Mouse (Mus musculus) liver, embryonic 13.5 days (tissue): Measurements from ENCODE around the gene Cryzl1. TPM values are rescaled to one million over a fixed set of nuclear protein-coding genes. Genes with fewer than 3 reads are reported as not detected.
A peak's percentile ranks its signal among the peaks of the same experiment; 100 is the strongest.
"Not testable (repeated sequence)": the region's sequence is repeated elsewhere in the genome, so short reads cannot be mapped to it uniquely, and the experiment has no call there.

Experiments used
- ATAC-seq: fragments of 200-750 bp; cut with Nextera tagmentation; 2 replicates; pipeline ENCODE4 v1.8.0; 2017; ENCODE audit warnings: low read depth, mild to moderate bottlenecking, moderate number of reproducible peaks, moderate library complexity
- DNase-seq: peaks from one replicate; pipeline ENCODE4 v3.0.0; 2022
- H3K27ac ChIP-seq: fragments of 300-500 bp; sonication (generic); 2 replicates; pipeline ENCODE4 v1.5.1; 2015; ENCODE audit warnings: moderate library complexity, mild to moderate bottlenecking, inconsistent platforms
- H3K27me3 ChIP-seq: fragments of 300-500 bp; sonication (generic); 2 replicates; pipeline ENCODE4 v1.6.1; 2015; ENCODE audit warnings: mild to moderate bottlenecking, inconsistent platforms
- H3K36me3 ChIP-seq: fragments of 300-500 bp; sonication (generic); 2 replicates; pipeline ENCODE4 v1.6.1; 2015; ENCODE audit warnings: mild to moderate bottlenecking, inconsistent platforms
- H3K4me1 ChIP-seq: fragments of 300-500 bp; sonication (generic); replicated peaks from 2 replicates; pipeline ENCODE4 v1.6.1; 2015; ENCODE audit warnings: inconsistent platforms
- H3K4me2 ChIP-seq: fragments of 300-500 bp; sonication (generic); 2 replicates; pipeline ENCODE4 v1.6.1; 2015; ENCODE audit warnings: inconsistent platforms, mild to moderate bottlenecking, moderate library complexity
- H3K4me3 ChIP-seq: fragments of 300-500 bp; sonication (generic); replicated peaks from 2 replicates; pipeline ENCODE4 v1.5.1; 2015; ENCODE audit warnings: mild to moderate bottlenecking, inconsistent platforms
- H3K9ac ChIP-seq: fragments of 300-500 bp; sonication (generic); 2 replicates; pipeline ENCODE4 v1.6.1; 2015; ENCODE audit warnings: mild to moderate bottlenecking, inconsistent platforms
- H3K9me3 ChIP-seq: fragments of 300-500 bp; sonication (generic); replicated peaks from 2 replicates; pipeline ENCODE4 v1.6.1; 2016; ENCODE audit warnings: inconsistent platforms
- WGBS: fragments of 180-500 bp; shearing (Covaris S2); methylation state at CpG from one replicate; pipeline ENCODE4 v1.1.7; 2015; ENCODE audit not compliant: insufficient replicate concordance; 5-methylcytosine and 5-hydroxymethylcytosine counted together
- polyA plus RNA-seq: library from polyadenylated mRNA; unstranded; fragments of >200 nt; fragmentation: Nextera tagmentation; extraction: Ambion mirVana; gene quantifications from 2 replicates; pipeline ENCODE4 v1.2.1, GENCODE M21; 2015

Gene Cryzl1
- polyA plus RNA-seq, 1 experiment from 2014 or later, result 40.0 TPM

GRCm38 (mm10) chr16:91652191-91652590 lies 76.6 kb downstream of the Cryzl1 start:
- DNase-seq (no peak), ATAC-seq (no peak)
- Histone ChIP-seq H3K9ac (no peak overlapping the region), H3K4me2 (no peak overlapping the region), H3K27ac (no peak overlapping the region), H3K4me3 (no peak overlapping the region), H3K27me3 (no peaks in the 10 kb centered on the region), H3K36me3 (peaks cover 59% of the 10 kb centered on the region), H3K9me3 (no peaks in the 10 kb centered on the region), H3K4me1 (peaks cover 28% of the 10 kb centered on the region)
- 92% methylated on average over 3 of the region's 3 CpGs for WGBS

GRCm38 (mm10) chr16:91649781-91650180 lies 79.0 kb downstream of the Cryzl1 start:
- peak overlapping the region; percentile 26; the same call in 1 of the 2 replicates for H3K4me3 ChIP-seq
- H3K27ac ChIP-seq, result no peak overlapping the region
- ATAC-seq (no peak), DNase-seq (no peak)
- H3K36me3 ChIP-seq, result peaks cover 35% of the 10 kb centered on the region
- H3K4me1 ChIP-seq, result peaks cover 36% of the 10 kb centered on the region
- no peaks in the 10 kb centered on the region for H3K9me3 ChIP-seq
- H3K9ac ChIP-seq, result peak overlapping the region; percentile 58
- H3K27me3 ChIP-seq, result no peaks in the 10 kb centered on the region
- H3K4me2 ChIP-seq, result peak overlapping the region; percentile 41

- DNase-seq (no peak), ATAC-seq (no peak)
- WGBS, result 33% methylated on average over 3 of the region's 3 CpGs
Observed at GRCm38 (mm10) chr16:91649246-91649645, 79.5 kb downstream of the Cryzl1 start.

GRCm38 (mm10) chr16:91648220-91648550 lies 80.6 kb downstream of the Cryzl1 start:
- peak overlapping the region; percentile 95 for H3K27ac ChIP-seq
- under 1% methylated on average over 25 of the region's 25 CpGs for whole genome bisulfite sequencing

More at GRCm38 (mm10) chr16:91649246-91649645, 79.5 kb downstream of the Cryzl1 start:
- H3K36me3 ChIP-seq, result peaks cover 30% of the 10 kb centered on the region
- H3K4me3 ChIP-seq, result peak overlapping the region; percentile 87
- no peaks in the 10 kb centered on the region for H3K9me3 ChIP-seq
- peak overlapping the region; percentile 85 for H3K4me2 ChIP-seq
- peak overlapping the region; percentile 76 for H3K9ac ChIP-seq
- peaks cover 41% of the 10 kb centered on the region for H3K4me1 ChIP-seq
- H3K27ac ChIP-seq, result no peak overlapping the region
- H3K27me3 ChIP-seq, result no peaks in the 10 kb centered on the region

GRCm38 (mm10) chr16:91647461-91648219 lies 81.1 kb downstream of the Cryzl1 start, which contains the start of gene Son:
Gene Son (plus strand): TSS chr16:91647506.
- Histone ChIP-seq H3K4me3 (peak within 1 kb of the TSS; percentile 87), H3K9ac (peak within 1 kb of the TSS; percentile 91), H3K4me1 (peaks cover 49% of the 10 kb centered on the region), H3K27ac (peak within 1 kb of the TSS; percentile 99), H3K9me3 (no peaks in the 10 kb centered on the region), H3K27me3 (no peaks in the 10 kb centered on the region), H3K36me3 (peaks cover 31% of the 10 kb centered on the region), H3K4me2 (peak within 1 kb of the TSS; percentile 98)
- DNase-seq (peak; percentile 95), ATAC-seq (peak; percentile 88)
- WGBS, result under 1% methylated on average over 69 of the region's 70 CpGs

More at GRCm38 (mm10) chr16:91648220-91648550, 80.6 kb downstream of the Cryzl1 start:
- no peaks in the 10 kb centered on the region for H3K9me3 ChIP-seq
- H3K9ac ChIP-seq, result peak overlapping the region; percentile 84
- peaks cover 27% of the 10 kb centered on the region for H3K36me3 ChIP-seq
- DNase-seq (peak; percentile 70), ATAC-seq (peak; percentile 58)
- peaks cover 50% of the 10 kb centered on the region for H3K4me1 ChIP-seq
- no peaks in the 10 kb centered on the region for H3K27me3 ChIP-seq
- H3K4me3 ChIP-seq, result peak overlapping the region; percentile 87
- peak overlapping the region; percentile 85 for H3K4me2 ChIP-seq

GRCm38 (mm10) chr16:91646681-91647419 lies 81.9 kb downstream of the Cryzl1 start, which contains the start of gene Gart:
Gene Gart (minus strand): TSS chr16:91646952.
- Histone ChIP-seq H3K4me3 (peak within 1 kb of the TSS; percentile 87), H3K9me3 (no peaks in the 10 kb centered on the region), H3K4me2 (peak within 1 kb of the TSS; percentile 98), H3K9ac (peak within 1 kb of the TSS; percentile 91), H3K36me3 (peaks cover 31% of the 10 kb centered on the region), H3K27ac (peak within 1 kb of the TSS; percentile 99), H3K27me3 (no peaks in the 10 kb centered on the region), H3K4me1 (peaks cover 41% of the 10 kb centered on the region)
- WGBS, result under 1% methylated on average over 59 of the region's 59 CpGs
- ATAC-seq, result peak; percentile 86
- DNase-seq, result peak; percentile 93

GRCm38 (mm10) chr16:91645995-91646602 lies 82.7 kb downstream of the Cryzl1 start:
- ATAC-seq (no peak), DNase-seq (peak; percentile 32)
- H3K4me2 ChIP-seq, result peak overlapping the region; percentile 98
- H3K9ac ChIP-seq, result peak overlapping the region; percentile 91
- H3K36me3 ChIP-seq, result peaks cover 32% of the 10 kb centered on the region
- H3K27ac ChIP-seq, result peak overlapping the region; percentile 99
- H3K4me1 ChIP-seq, result peaks cover 37% of the 10 kb centered on the region
- under 1% methylated on average over 11 of the region's 11 CpGs for WGBS
- no peaks in the 10 kb centered on the region for H3K27me3 ChIP-seq
- H3K4me3 ChIP-seq, result peak overlapping the region; percentile 87
- no peaks in the 10 kb centered on the region for H3K9me3 ChIP-seq

GRCm38 (mm10) chr16:91645420-91645819 lies 83.4 kb downstream of the Cryzl1 start:
- DNase-seq, H3K27me3 ChIP-seq, H3K27ac ChIP-seq, H3K9ac ChIP-seq, ATAC-seq, H3K9me3 ChIP-seq: not testable (repeated sequence)
- H3K36me3 ChIP-seq, result peaks cover 34% of the 10 kb centered on the region
- 40% methylated on average over 1 of the region's 2 CpGs for WGBS
- peaks cover 32% of the 10 kb centered on the region for H3K4me1 ChIP-seq
- H3K4me2 ChIP-seq, result peak overlapping the region; percentile 98
- peak overlapping the region; percentile 87 for H3K4me3 ChIP-seq

- H3K4me2 ChIP-seq, result peak overlapping the region; percentile 33
- H3K4me3 ChIP-seq, result peak overlapping the region; percentile 15; the same call in 1 of the 2 replicates
- no peaks in the 10 kb centered on the region for H3K9me3 ChIP-seq
- no peaks in the 10 kb centered on the region for H3K27me3 ChIP-seq
- DNase-seq (no peak), ATAC-seq (no peak)
- H3K9ac ChIP-seq, result no peak overlapping the region
- 0 out of 2 replicates have a peak overlapping the region, but pooled peaks have one; percentile 20 for H3K27ac ChIP-seq
- peaks cover 39% of the 10 kb centered on the region for H3K36me3 ChIP-seq
- peaks cover 28% of the 10 kb centered on the region for H3K4me1 ChIP-seq
- WGBS, result 39% methylated on average over 2 of the region's 2 CpGs
Observed at GRCm38 (mm10) chr16:91644901-91645300, 83.9 kb downstream of the Cryzl1 start.

- 84% methylated on average over 8 of the region's 8 CpGs for WGBS
- peaks cover 17% of the 10 kb centered on the region for H3K4me1 ChIP-seq
Observed at GRCm38 (mm10) chr16:91640171-91640570, 88.6 kb downstream of the Cryzl1 start.

GRCm38 (mm10) chr16:91639636-91640035 lies 89.1 kb downstream of the Cryzl1 start:
- no peak for ATAC-seq
- no peak for DNase-seq
- peaks cover 90% of the 10 kb centered on the region for H3K36me3 ChIP-seq
- H3K27me3 ChIP-seq, result no peaks in the 10 kb centered on the region
- WGBS, result 83% methylated on average over 2 of the region's 2 CpGs
- H3K4me2 ChIP-seq, result no peak overlapping the region
- no peaks in the 10 kb centered on the region for H3K9me3 ChIP-seq
- no peak overlapping the region for H3K9ac ChIP-seq
- no peak overlapping the region for H3K27ac ChIP-seq
- H3K4me3 ChIP-seq, result no peak overlapping the region
- H3K4me1 ChIP-seq, result peaks cover 16% of the 10 kb centered on the region

More at GRCm38 (mm10) chr16:91640171-91640570, 88.6 kb downstream of the Cryzl1 start:
- DNase-seq (no peak), ATAC-seq (no peak)
- Histone ChIP-seq H3K36me3 (peaks cover 86% of the 10 kb centered on the region), H3K9me3 (no peaks in the 10 kb centered on the region), H3K27me3 (no peaks in the 10 kb centered on the region), H3K9ac (no peak overlapping the region), H3K27ac (no peak overlapping the region), H3K4me2 (no peak overlapping the region), H3K4me3 (no peak overlapping the region)
